Mouse (Mus musculus): ENCODE measurements around the gene Spsb4.

DNA sequence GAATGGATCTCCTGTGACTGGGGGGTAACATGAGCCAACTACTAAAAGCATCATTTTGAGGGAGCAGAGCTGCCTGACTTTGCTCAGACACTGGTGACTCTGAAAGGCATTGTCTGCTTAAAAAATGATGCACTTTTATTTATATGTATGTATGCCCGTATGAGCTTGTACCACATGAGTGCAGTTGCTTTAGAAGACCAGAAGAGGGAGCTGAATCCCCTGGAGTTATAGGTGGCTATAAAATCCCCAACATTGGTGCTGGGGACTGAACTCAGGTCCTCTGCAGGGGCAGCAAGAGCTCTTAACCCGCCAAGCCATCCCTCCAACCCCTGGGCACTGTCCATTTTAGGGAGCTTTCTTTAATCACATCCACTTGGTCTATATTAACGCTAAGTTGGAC is 104.6 kb downstream of the Spsb4 start:
- TF ChIP-seq KAT2A (conservative IDR thresholded peaks at IDR 0.05; ENCODE audit: low read depth, low read length) = no peak
- no peak for TF ChIP-seq POLR2A (IDR thresholded peaks at IDR 0.05; ENCODE audit: control insufficient read depth in 1 of 2, insufficient read depth in 1 of 2, low read depth in 1 of 2, low read length in 2 of 2, poor library complexity in 1 of 2)
- peak in 2 of 3 experiments; percentile 48 to 54; a peak in 4 of 6 replicates for TF ChIP-seq CTCF (IDR thresholded peaks at IDR 0.05 in 2 of 3, conservative IDR thresholded peaks at IDR 0.05 in 1 of 3; ENCODE audit: control insufficient read depth in 1 of 3, insufficient read depth in 1 of 3, low read depth in 2 of 3, low read length in 3 of 3, poor library complexity in 1 of 3, severe bottlenecking in 1 of 3)

Data from MEL (cell line).